In the genomic region with DNA sequence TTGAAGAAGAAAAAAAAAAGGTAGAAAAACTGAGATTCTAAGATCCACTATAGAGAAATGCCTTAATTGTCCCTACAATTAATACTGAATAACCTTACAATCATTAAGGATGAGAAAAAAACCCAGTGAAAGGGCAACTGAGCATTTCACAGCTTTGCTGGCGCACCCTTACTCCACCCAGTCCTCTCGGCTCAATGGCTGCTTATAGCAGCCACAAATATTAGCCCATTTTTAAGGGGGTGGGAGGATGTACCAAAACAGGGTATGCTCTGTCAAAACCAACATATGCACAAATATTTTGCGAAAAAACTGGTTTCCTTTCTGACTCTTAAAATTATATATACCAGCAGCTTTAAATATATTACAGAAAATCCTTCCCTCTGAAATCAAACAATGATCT, we compare ENCODE assay signal across 9 mouse cellular contexts. TPM values are rescaled to one million over a fixed set of nuclear protein-coding genes. Genes with fewer than 3 reads are reported as not detected.
DNase-seq lines count a peak whose midpoint lies in the region; ATAC-seq lines count a peak whose summit lies in the region.
"Had no signal": no experiment of that assay in that cellular context is flagged by ENCODE, and none has a peak within 500 bp of the region (broad histone marks: within the 10 kb centered on the region; RNA-seq: fewer than 3 reads in every experiment).

No protein-coding gene starts in this region.

- H3K9ac ChIP-seq in kidney, embryonic 15.5 days = 0 out of 2 replicates have a peak overlapping the region, but pooled peaks have one; percentile 24
- no peak overlapping the region for H3K9ac ChIP-seq in intestine, embryonic 15.5 days
- peak overlapping the region; percentile 56 for H3K9ac ChIP-seq in midbrain, embryonic 16.5 days (ENCODE audit: low read depth, low read length)

- WGBS in kidney, embryonic 15.5 days = 33% methylated on average over 3 of the region's 3 CpGs
- WGBS in embryonic facial prominence, embryonic 10.5 days = 71% methylated on average over 3 of the region's 3 CpGs
- 46% methylated on average over 3 of the region's 3 CpGs for WGBS in intestine, embryonic 15.5 days
- 27% methylated on average over 3 of the region's 3 CpGs for WGBS in midbrain, embryonic 16.5 days

- H3K36me3 ChIP-seq in kidney, embryonic 15.5 days = no peaks in the 10 kb centered on the region
- H3K36me3 ChIP-seq in embryonic facial prominence, embryonic 10.5 days (replicated peaks) = no peaks in the 10 kb centered on the region
- H3K36me3 ChIP-seq in intestine, embryonic 15.5 days = no peaks in the 10 kb centered on the region
- H3K36me3 ChIP-seq in midbrain, embryonic 16.5 days (ENCODE audit: control insufficient read depth, insufficient read depth, low read length) = no peaks in the 10 kb centered on the region

- H3K27me3 ChIP-seq in kidney, embryonic 15.5 days = no peaks in the 10 kb centered on the region
- no peaks in the 10 kb centered on the region for H3K27me3 ChIP-seq in embryonic facial prominence, embryonic 10.5 days (replicated peaks; ENCODE audit: low read depth, poor library complexity, severe bottlenecking)
- H3K27me3 ChIP-seq in intestine, embryonic 15.5 days (replicated peaks) = no peaks in the 10 kb centered on the region
- H3K27me3 ChIP-seq in midbrain, embryonic 16.5 days (ENCODE audit: control insufficient read depth, insufficient read depth, low read depth, low read length) = no peaks in the 10 kb centered on the region
- H3K27me3 ChIP-seq: Patski had no signal

- no peaks in the 10 kb centered on the region for H3K9me3 ChIP-seq in kidney, embryonic 15.5 days (replicated peaks)
- H3K9me3 ChIP-seq in embryonic facial prominence, embryonic 10.5 days = no peaks in the 10 kb centered on the region
- no peaks in the 10 kb centered on the region for H3K9me3 ChIP-seq in intestine, embryonic 15.5 days
- H3K9me3 ChIP-seq in midbrain, embryonic 16.5 days (replicated peaks; ENCODE audit: control insufficient read depth, low read length, poor library complexity, severe bottlenecking) = no peaks in the 10 kb centered on the region

- ATAC-seq in kidney, embryonic 15.5 days (replicated peaks; ENCODE audit: low FRiP score) = no peak
- ATAC-seq in intestine, embryonic 15.5 days = no peak
- no peak for ATAC-seq in midbrain, embryonic 16.5 days
- ATAC-seq: Patski had no signal

- H3K27ac ChIP-seq in kidney, embryonic 15.5 days = no peak overlapping the region
- no peak overlapping the region for H3K27ac ChIP-seq in embryonic facial prominence, embryonic 10.5 days (replicated peaks)
- H3K27ac ChIP-seq in intestine, embryonic 15.5 days = no peak overlapping the region
- H3K27ac ChIP-seq in midbrain, embryonic 16.5 days (ENCODE audit: low read length) = no peak overlapping the region

- no peak for DNase-seq in kidney, adult 8-10 months
- no peak for DNase-seq in embryonic facial prominence, embryonic 10.5 days (ENCODE audit: low spot score)
- no peak for DNase-seq in embryo, embryonic 10 days (ENCODE audit: low spot score)
- DNase-seq in gastrocnemius, postnatal 14 days = no peak
- DNase-seq in yolk sac, embryonic 10.5 days (ENCODE audit: low spot score) = no peak

- intact Hi-C loops in gastrocnemius, postnatal 14 days (cut with DNase I; ENCODE audit: low total_unique reads) = no loop called here

- H3K4me1 ChIP-seq in kidney, embryonic 15.5 days = peaks cover 23% of the 10 kb centered on the region
- H3K4me1 ChIP-seq in embryonic facial prominence, embryonic 10.5 days = peaks cover 30% of the 10 kb centered on the region
- peaks cover 4% of the 10 kb centered on the region; the same call in 1 of the 2 replicates for H3K4me1 ChIP-seq in intestine, embryonic 15.5 days (replicated peaks)
- peaks cover 29% of the 10 kb centered on the region for H3K4me1 ChIP-seq in midbrain, embryonic 16.5 days (ENCODE audit: control insufficient read depth, insufficient read depth, low read length)

- H3K4me3 ChIP-seq in kidney, embryonic 15.5 days (replicated peaks) = peak overlapping the region; percentile 33
- peak overlapping the region; percentile 91 for H3K4me3 ChIP-seq in embryonic facial prominence, embryonic 10.5 days
- peak overlapping the region; percentile 18; the same call in 1 of the 2 replicates for H3K4me3 ChIP-seq in intestine, embryonic 15.5 days (replicated peaks)
- H3K4me3 ChIP-seq in midbrain, embryonic 16.5 days (ENCODE audit: low read depth, low read length) = peak overlapping the region; percentile 43

- H3K4me2 ChIP-seq in kidney, embryonic 15.5 days = peak overlapping the region; percentile 55
- peak overlapping the region; percentile 53 for H3K4me2 ChIP-seq in intestine, embryonic 15.5 days (replicated peaks)
- peak overlapping the region; percentile 87 for H3K4me2 ChIP-seq in midbrain, embryonic 16.5 days (ENCODE audit: low read length)

RNA-seq across cellular contexts. Expression of gene Pafah1b1, which starts 2.5 kb away (rescaled TPM):
- 42.0 and 50.1 TPM in 2 replicates for polyA plus RNA-seq in kidney, embryonic 15.5 days (2015; fragmentation: Nextera tagmentation; extraction: Ambion mirVana)
- 48.2 and 52.3 TPM in 2 replicates for polyA plus RNA-seq in embryonic facial prominence, embryonic 10.5 days (2016; fragmentation: Nextera tagmentation; extraction: Ambion mirVana)
- polyA plus RNA-seq in intestine, embryonic 15.5 days (2015; fragmentation: Nextera tagmentation; extraction: Ambion mirVana) = 40.0 and 55.8 TPM in 2 replicates
- polyA plus RNA-seq in midbrain, embryonic 16.5 days (2015; fragmentation: Nextera tagmentation; extraction: Ambion mirVana) = 45.8 and 57.5 TPM in 2 replicates
- total RNA-seq in gastrocnemius, postnatal 14 days (2021) = 100 to 1,000 TPM in 1 of 2 experiments, 10 to 100 TPM in 1; 96.6 to 101 TPM

RNA-seq across cellular contexts. Expression of gene Mettl16, which starts 48.7 kb away (rescaled TPM):
- polyA plus RNA-seq in kidney, embryonic 15.5 days (2015; fragmentation: Nextera tagmentation; extraction: Ambion mirVana) = 54.8 and 55.4 TPM in 2 replicates
- polyA plus RNA-seq in embryonic facial prominence, embryonic 10.5 days (2016; fragmentation: Nextera tagmentation; extraction: Ambion mirVana) = 73.0 and 73.7 TPM in 2 replicates
- polyA plus RNA-seq in intestine, embryonic 15.5 days (2015; fragmentation: Nextera tagmentation; extraction: Ambion mirVana) = 43.0 and 45.8 TPM in 2 replicates
- polyA plus RNA-seq in midbrain, embryonic 16.5 days (2015; fragmentation: Nextera tagmentation; extraction: Ambion mirVana) = 53.2 and 60.0 TPM in 2 replicates
- 1 to 10 TPM; 8.5 to 9.2 TPM for total RNA-seq in gastrocnemius, postnatal 14 days (2021)

Comparison
In these comparisons a context has a peak if more than half of its experiments do, and no peak if none do; other contexts are left out.
1. H3K4me3 ChIP-seq: peak in every context shown above with its lines; median percentile 91 in embryonic facial prominence, embryonic 10.5 days; 43 in midbrain, embryonic 16.5 days; 33 in kidney, embryonic 15.5 days; 18 in intestine, embryonic 15.5 days.